Mouse (Mus musculus): ENCODE measurements around the gene Cd276. TPM values are rescaled to one million over a fixed set of nuclear protein-coding genes. Genes with fewer than 3 reads are reported as not detected.

The Cd276 gene
- polyA plus RNA-seq, 1 experiment from 2014 or later = 33.6 TPM

- WGBS = 30% methylated on average over 4 of the region's 4 CpGs
- H3K27me3 ChIP-seq (replicated peaks) = no peaks in the 10 kb centered on the region
- H3K4me3 ChIP-seq (replicated peaks) = no peak overlapping the region
- H3K36me3 ChIP-seq = peaks cover 11% of the 10 kb centered on the region; the same call in 1 of the 2 replicates
- no peaks in the 10 kb centered on the region for H3K9me3 ChIP-seq (replicated peaks)
- ATAC-seq (ENCODE audit: low FRiP score) = no peak
- H3K4me1 ChIP-seq = peaks cover 32% of the 10 kb centered on the region
- H3K27ac ChIP-seq (replicated peaks) = no peak overlapping the region
- H3K4me2 ChIP-seq = no peak overlapping the region
- no peak overlapping the region for H3K9ac ChIP-seq (replicated peaks)
These were observed 58.6 kb downstream of the Cd276 start for GRCm38 (mm10) chr9:58496470-58497182.

DNA sequence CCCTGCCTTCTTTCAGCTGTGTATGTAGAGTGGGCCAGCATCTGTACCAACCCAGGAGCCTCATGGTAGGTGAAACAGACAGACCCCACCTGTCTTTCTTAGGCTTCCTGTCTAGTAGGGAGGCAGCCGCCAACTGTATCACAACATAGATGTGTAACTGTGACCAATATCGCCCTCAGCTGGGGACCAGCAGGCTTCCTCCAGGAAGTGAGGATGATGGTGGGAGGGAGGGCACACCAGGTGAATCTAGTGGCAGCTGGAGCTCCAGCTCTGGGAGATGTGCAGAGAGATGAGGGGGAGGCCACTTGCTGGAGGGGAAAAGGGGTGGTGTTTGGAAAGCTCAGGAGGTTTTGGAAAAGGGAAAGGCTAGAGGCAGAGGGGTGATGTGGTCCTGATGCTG, 60.2 kb downstream of the Cd276 start:
- Histone ChIP-seq H3K9ac (replicated peaks) (no peak overlapping the region), H3K27ac (replicated peaks) (no peak overlapping the region), H3K4me2 (no peak overlapping the region), H3K36me3 (peaks cover 11% of the 10 kb centered on the region; the same call in 1 of the 2 replicates), H3K4me3 (replicated peaks) (no peak overlapping the region), H3K9me3 (replicated peaks) (no peaks in the 10 kb centered on the region), H3K4me1 (peaks cover 48% of the 10 kb centered on the region), H3K27me3 (replicated peaks) (no peaks in the 10 kb centered on the region)
- 82% methylated on average over 2 of the region's 2 CpGs for WGBS
- no peak for ATAC-seq (ENCODE audit: low FRiP score)

DNA sequence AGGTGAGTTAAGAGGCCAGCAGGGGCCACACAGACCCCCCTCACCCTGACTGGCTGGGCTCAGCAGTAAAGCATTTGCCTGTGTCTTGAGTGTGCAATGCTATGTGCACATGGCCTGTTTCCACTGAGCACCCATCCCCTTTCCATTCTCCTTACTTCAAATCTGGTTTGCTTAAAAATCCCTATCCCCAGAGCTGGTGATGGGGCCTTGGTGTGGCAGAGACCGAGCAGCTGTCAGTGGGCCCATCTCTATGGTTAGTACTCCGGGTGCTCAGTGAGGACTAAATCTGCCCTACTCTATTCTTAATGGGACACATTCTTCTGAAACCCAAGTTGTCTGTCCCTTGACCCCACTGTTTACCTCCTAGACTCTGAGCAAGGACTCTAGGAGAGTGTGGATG, 64.8 kb downstream of the Cd276 start:
- Histone ChIP-seq H3K27me3 (replicated peaks) (peaks cover 12% of the 10 kb centered on the region), H3K9ac (replicated peaks) (peak overlapping the region; percentile 66; the same call in 1 of the 2 replicates), H3K4me2 (peak overlapping the region; percentile 92), H3K36me3 (0 out of 2 replicates have a peak, but pooled peaks cover 5% of the 10 kb centered on the region), H3K4me3 (replicated peaks) (peak overlapping the region; percentile 74), H3K27ac (replicated peaks) (no peak overlapping the region), H3K4me1 (peaks cover 60% of the 10 kb centered on the region), H3K9me3 (replicated peaks) (no peaks in the 10 kb centered on the region)
- no peak for ATAC-seq (ENCODE audit: low FRiP score)
- 68% methylated on average over 2 of the region's 2 CpGs for WGBS

DNA sequence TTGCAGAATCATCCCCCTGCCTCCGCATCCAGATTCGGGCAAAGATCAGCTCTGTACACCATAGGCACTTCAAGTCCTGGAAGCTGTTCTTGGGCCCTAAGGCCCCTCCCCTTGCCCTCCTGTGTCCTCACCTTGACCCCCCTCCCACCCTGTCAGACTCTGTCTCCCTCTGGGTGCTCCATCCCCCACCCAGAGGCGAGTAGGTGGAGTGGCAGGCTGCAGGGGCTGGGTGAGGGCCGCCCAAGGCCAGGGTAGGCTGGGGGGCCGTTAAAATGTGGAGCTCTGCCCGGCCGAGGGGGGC, 65.4 kb downstream of the Cd276 start:
- H3K4me3 ChIP-seq (replicated peaks) = peak overlapping the region; percentile 74
- peak overlapping the region; percentile 94 for H3K27ac ChIP-seq (replicated peaks)
- H3K36me3 ChIP-seq = 0 out of 2 replicates have a peak, but pooled peaks cover 5% of the 10 kb centered on the region
- H3K4me1 ChIP-seq = peaks cover 55% of the 10 kb centered on the region
- peak overlapping the region; percentile 92 for H3K4me2 ChIP-seq
- peaks cover 15% of the 10 kb centered on the region for H3K27me3 ChIP-seq (replicated peaks)
- no peaks in the 10 kb centered on the region for H3K9me3 ChIP-seq (replicated peaks)
- peak overlapping the region; percentile 66 for H3K9ac ChIP-seq (replicated peaks)
- 6% methylated on average over 7 of the region's 7 CpGs for whole genome bisulfite sequencing
- ATAC-seq (ENCODE audit: low FRiP score) = peak; percentile 9; the same call in 1 of the 2 replicates

GRCm38 (mm10) chr9:58489133-58489864, 65.9 kb downstream of the Cd276 start:
- Histone ChIP-seq H3K9ac (replicated peaks) (peak overlapping the region; percentile 66), H3K4me3 (replicated peaks) (peak overlapping the region; percentile 74), H3K27ac (replicated peaks) (peak overlapping the region; percentile 94), H3K4me1 (peaks cover 52% of the 10 kb centered on the region), H3K36me3 (0 out of 2 replicates have a peak, but pooled peaks cover 5% of the 10 kb centered on the region), H3K27me3 (replicated peaks) (peaks cover 15% of the 10 kb centered on the region), H3K9me3 (replicated peaks) (no peaks in the 10 kb centered on the region), H3K4me2 (peak overlapping the region; percentile 92)
- ATAC-seq (ENCODE audit: low FRiP score) = peak; percentile 58
- 4% methylated on average over 13 of the region's 13 CpGs for WGBS

DNA sequence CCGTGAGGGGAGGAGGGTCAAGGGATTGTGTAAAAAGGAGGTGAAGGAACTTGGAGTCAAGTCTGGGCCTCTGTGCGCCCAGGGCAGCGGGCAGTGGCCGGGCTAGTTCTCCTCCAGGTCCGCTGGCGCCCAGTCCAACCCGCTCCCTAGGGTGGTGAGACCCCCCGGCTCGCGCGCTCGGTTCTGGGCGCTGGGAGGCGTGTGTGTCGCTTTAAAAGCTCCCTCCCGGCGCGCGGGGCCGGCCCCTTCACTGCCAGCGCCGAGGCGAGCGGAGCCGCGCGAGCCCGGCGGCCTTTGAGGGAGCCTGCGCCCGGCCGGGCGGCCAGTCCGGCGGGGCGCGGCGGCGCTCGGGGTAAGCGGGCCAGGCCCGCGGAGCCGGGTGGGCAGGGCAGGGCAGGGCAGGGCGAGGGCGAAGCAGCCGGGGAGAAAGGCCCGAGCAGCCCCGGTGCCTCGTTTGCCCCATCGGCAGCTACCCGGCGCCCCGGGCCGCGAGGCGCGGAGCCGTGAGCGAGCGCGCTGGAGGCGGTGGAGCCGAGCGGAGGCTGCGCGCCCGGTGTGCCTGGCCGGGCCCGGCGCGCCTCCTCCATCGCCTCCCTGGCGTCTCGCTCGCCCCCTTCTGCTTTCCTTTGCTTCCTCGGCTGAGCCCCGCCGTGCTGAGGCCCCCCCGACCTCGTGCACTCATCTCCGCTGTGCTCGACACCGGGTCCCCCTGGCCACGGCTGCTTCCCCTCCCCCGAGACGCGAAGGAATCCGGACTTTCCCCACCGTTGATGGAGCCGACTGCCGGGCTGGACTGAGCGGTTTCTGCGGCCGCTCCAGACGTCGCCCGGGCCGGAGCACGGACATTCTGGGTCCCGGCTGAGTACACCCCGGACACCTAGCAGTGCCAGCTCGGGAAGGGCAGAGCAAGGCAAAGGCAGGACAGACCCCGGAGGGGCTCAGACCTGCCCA, 67.1 kb downstream of the Cd276 start, which contains the start of gene Insyn1:
Gene Insyn1, plus strand, starts transcription at position 753 of the 951 bp plus-strand sequence.
- Histone ChIP-seq H3K27me3 (replicated peaks) (peaks cover 15% of the 10 kb centered on the region), H3K9me3 (replicated peaks) (no peaks in the 10 kb centered on the region), H3K4me2 (peak within 1 kb of the TSS; percentile 92), H3K4me3 (replicated peaks) (peak within 1 kb of the TSS; percentile 74), H3K4me1 (peaks cover 49% of the 10 kb centered on the region), H3K9ac (replicated peaks) (peak within 1 kb of the TSS; percentile 66), H3K36me3 (0 out of 2 replicates have a peak, but pooled peaks cover 5% of the 10 kb centered on the region), H3K27ac (replicated peaks) (peak within 1 kb of the TSS; percentile 94)
- ATAC-seq (ENCODE audit: low FRiP score) = peak; percentile 62
- WGBS = under 1% methylated on average over 83 of the region's 104 CpGs

GRCm38 (mm10) chr9:58487076-58487475, 68.2 kb downstream of the Cd276 start:
- peaks cover 15% of the 10 kb centered on the region for H3K27me3 ChIP-seq (replicated peaks)
- ATAC-seq (ENCODE audit: low FRiP score) = no peak
- WGBS = 29% methylated on average over 3 of the region's 3 CpGs
- no peak overlapping the region for H3K27ac ChIP-seq (replicated peaks)
- peaks cover 39% of the 10 kb centered on the region for H3K4me1 ChIP-seq
- H3K9me3 ChIP-seq (replicated peaks) = no peaks in the 10 kb centered on the region
- H3K4me2 ChIP-seq = peak overlapping the region; percentile 92
- H3K9ac ChIP-seq (replicated peaks) = no peak overlapping the region
- H3K36me3 ChIP-seq = no peaks in the 10 kb centered on the region
- H3K4me3 ChIP-seq (replicated peaks) = no peak overlapping the region

Other genes with a start within 250 kb of the Cd276 start
- gene Loxl1, start 242.3 kb downstream of the Cd276 start, polyA plus RNA-seq (2015; fragmentation: Nextera tagmentation; extraction: Ambion mirVana) = 10.2 and 12.1 TPM in 2 replicates
- gene Tbc1d21, start 185.0 kb downstream of the Cd276 start, polyA plus RNA-seq (2015; fragmentation: Nextera tagmentation; extraction: Ambion mirVana) = not detected in 2 replicates
- gene Insyn1, start 66.8 kb downstream of the Cd276 start, polyA plus RNA-seq (2015; fragmentation: Nextera tagmentation; extraction: Ambion mirVana) = 9.5 and 14.9 TPM in 2 replicates
- 214 and 219 TPM in 2 replicates for gene Nptn, start 26.8 kb upstream of the Cd276 start, polyA plus RNA-seq (2015; fragmentation: Nextera tagmentation; extraction: Ambion mirVana)
- gene Rec114, start 188.5 kb upstream of the Cd276 start, polyA plus RNA-seq (2015; fragmentation: Nextera tagmentation; extraction: Ambion mirVana) = 2.1 and 2.9 TPM in 2 replicates